ENCODE assay signal across 8 mouse cellular contexts in genomic region chr2:30773313-30774005, GRCm38 (mm10). TPM values are rescaled to one million over a fixed set of nuclear protein-coding genes. Genes with fewer than 3 reads are reported as not detected.
DNase-seq lines count a peak whose midpoint lies in the region; ATAC-seq and TF ChIP-seq lines count a peak whose summit lies in the region.

No protein-coding gene starts in this region.

- TF ChIP-seq EP300 in liver, postnatal 0 days (IDR thresholded peaks at IDR 0.05; ENCODE audit: low read depth) = no peak

- no peak for DNase-seq in intestine, embryonic 14.5 days (ENCODE audit: low spot score)
- no peak for DNase-seq in hindbrain, postnatal 0 days (ENCODE audit: low spot score)
- DNase-seq in liver, postnatal 0 days = no peak
- no peak for DNase-seq in natural killer cell, adult 2 months (ENCODE audit: low spot score in 2 of 2)
- no peak for DNase-seq in ovary, postnatal 36 days (ENCODE audit: low spot score)
- no peak for DNase-seq in cerebellum, adult 9-10 months

- no peaks in the 10 kb centered on the region for H3K27me3 ChIP-seq in intestine, embryonic 14.5 days (replicated peaks; ENCODE audit: control insufficient read depth, insufficient read depth, low read length)
- no peaks in the 10 kb centered on the region; the same call in 1 of the 2 replicates for H3K27me3 ChIP-seq in intestine, postnatal 0 days (replicated peaks; ENCODE audit: control insufficient read depth, insufficient read depth, low read length)
- H3K27me3 ChIP-seq in hindbrain, postnatal 0 days (ENCODE audit: insufficient read depth, low read length) = no peaks in the 10 kb centered on the region
- no peaks in the 10 kb centered on the region for H3K27me3 ChIP-seq in liver, postnatal 0 days (ENCODE audit: insufficient read depth, low read length)

- 0 out of 2 replicates have a peak overlapping the region, but pooled peaks have one; percentile 38 for H3K27ac ChIP-seq in intestine, embryonic 14.5 days (ENCODE audit: low read depth)
- no peak overlapping the region for H3K27ac ChIP-seq in intestine, postnatal 0 days (ENCODE audit: low read depth, low read length)
- peak overlapping the region; percentile 92 for H3K27ac ChIP-seq in brown adipose tissue, adult 24 weeks (replicated peaks; ENCODE audit: low read depth, low read length)
- peak overlapping the region; percentile 80; the same call in 1 of the 2 replicates for H3K27ac ChIP-seq in hindbrain, postnatal 0 days
- peak overlapping the region; percentile 88 for H3K27ac ChIP-seq in liver, postnatal 0 days (ENCODE audit: low read depth)

- 81% methylated on average over 8 of the region's 8 CpGs for WGBS in intestine, embryonic 14.5 days
- WGBS in intestine, postnatal 0 days = 77% methylated on average over 8 of the region's 8 CpGs
- 79% methylated on average over 8 of the region's 8 CpGs for WGBS in hindbrain, postnatal 0 days
- 64% methylated on average over 8 of the region's 8 CpGs for WGBS in liver, postnatal 0 days (ENCODE audit: insufficient replicate concordance)

- H3K4me3 ChIP-seq in intestine, embryonic 14.5 days (ENCODE audit: low read depth, low read length) = no peak overlapping the region
- H3K4me3 ChIP-seq in intestine, postnatal 0 days (ENCODE audit: low read depth, low read length) = no peak overlapping the region
- H3K4me3 ChIP-seq in brown adipose tissue, adult 24 weeks (ENCODE audit: insufficient read depth, low read depth, low read length) = no peak overlapping the region
- no peak overlapping the region for H3K4me3 ChIP-seq in hindbrain, postnatal 0 days (ENCODE audit: low read length)
- peak overlapping the region; percentile 54 for H3K4me3 ChIP-seq in liver, postnatal 0 days (ENCODE audit: low read depth, low read length)

- ATAC-seq in intestine, embryonic 14.5 days (replicated peaks; ENCODE audit: low FRiP score, low TSS enrichment, low read depth) = no peak
- ATAC-seq in intestine, postnatal 0 days = no peak
- ATAC-seq in hindbrain, postnatal 0 days = no peak
- ATAC-seq in liver, postnatal 0 days = peak; percentile 2; the same call in 1 of the 2 replicates

- TF ChIP-seq CTCF in intestine, postnatal 0 days (IDR thresholded peaks at IDR 0.05; ENCODE audit: low read depth) = no peak
- TF ChIP-seq CTCF in hindbrain, postnatal 0 days (IDR thresholded peaks at IDR 0.05; ENCODE audit: low read depth) = no peak
- no peak for TF ChIP-seq CTCF in liver, postnatal 0 days (IDR thresholded peaks at IDR 0.05; ENCODE audit: low read depth)

- peaks cover 9% of the 10 kb centered on the region; the same call in 1 of the 2 replicates for H3K4me1 ChIP-seq in intestine, embryonic 14.5 days (replicated peaks; ENCODE audit: control insufficient read depth, insufficient read depth, low read length)
- H3K4me1 ChIP-seq in intestine, postnatal 0 days (replicated peaks; ENCODE audit: control insufficient read depth, insufficient read depth, low read length) = peaks cover 5% of the 10 kb centered on the region; the same call in 1 of the 2 replicates
- H3K4me1 ChIP-seq in brown adipose tissue, adult 24 weeks (ENCODE audit: control insufficient read depth, insufficient read depth, insufficient read length, low read length) = peaks cover 14% of the 10 kb centered on the region
- H3K4me1 ChIP-seq in hindbrain, postnatal 0 days (ENCODE audit: insufficient read depth, low read length) = peaks cover 17% of the 10 kb centered on the region
- peaks cover 36% of the 10 kb centered on the region for H3K4me1 ChIP-seq in liver, postnatal 0 days (ENCODE audit: insufficient read depth)

- H3K9ac ChIP-seq in intestine, embryonic 14.5 days (ENCODE audit: low read length) = no peak overlapping the region
- no peak overlapping the region for H3K9ac ChIP-seq in intestine, postnatal 0 days (ENCODE audit: low read depth, low read length)
- H3K9ac ChIP-seq in hindbrain, postnatal 0 days (replicated peaks; ENCODE audit: low read length) = no peak overlapping the region
- peak overlapping the region; percentile 67 for H3K9ac ChIP-seq in liver, postnatal 0 days (replicated peaks)

- no peaks in the 10 kb centered on the region for H3K36me3 ChIP-seq in intestine, embryonic 14.5 days (ENCODE audit: control insufficient read depth, insufficient read depth, low read length)
- H3K36me3 ChIP-seq in intestine, postnatal 0 days (ENCODE audit: control insufficient read depth, insufficient read depth) = no peaks in the 10 kb centered on the region
- no peaks in the 10 kb centered on the region for H3K36me3 ChIP-seq in hindbrain, postnatal 0 days (ENCODE audit: insufficient read depth, low read length)
- H3K36me3 ChIP-seq in liver, postnatal 0 days (replicated peaks; ENCODE audit: insufficient read depth, low read length) = no peaks in the 10 kb centered on the region

- no peak overlapping the region for H3K4me2 ChIP-seq in intestine, embryonic 14.5 days (ENCODE audit: low read length)
- no peak overlapping the region for H3K4me2 ChIP-seq in intestine, postnatal 0 days (replicated peaks; ENCODE audit: low read depth)
- H3K4me2 ChIP-seq in hindbrain, postnatal 0 days (ENCODE audit: low read depth, low read length) = no peak overlapping the region
- peak overlapping the region; percentile 90 for H3K4me2 ChIP-seq in liver, postnatal 0 days (ENCODE audit: low read depth, low read length)

- H3K9me3 ChIP-seq in intestine, embryonic 14.5 days (ENCODE audit: control insufficient read depth, low read length) = no peaks in the 10 kb centered on the region
- H3K9me3 ChIP-seq in intestine, postnatal 0 days (ENCODE audit: control insufficient read depth) = no peaks in the 10 kb centered on the region
- no peaks in the 10 kb centered on the region for H3K9me3 ChIP-seq in hindbrain, postnatal 0 days (ENCODE audit: low read length)
- H3K9me3 ChIP-seq in liver, postnatal 0 days (ENCODE audit: low read length) = no peaks in the 10 kb centered on the region

RNA-seq across cellular contexts. Expression of gene 1700001O22Rik, which starts 30.0 kb away (rescaled TPM):
- polyA plus RNA-seq in intestine, embryonic 14.5 days (2014; fragmentation: Nextera tagmentation; extraction: Ambion mirVana) = 2.1 and 2.2 TPM in 2 replicates
- 0.58 and 0.60 TPM in 2 replicates for polyA plus RNA-seq in intestine, postnatal 0 days (2015; fragmentation: Nextera tagmentation; extraction: Ambion mirVana)
- polyA plus RNA-seq in brown adipose tissue, adult 24 weeks (2012; ENCODE audit: insufficient read depth, insufficient read length, missing spikeins) = not detected in 2 replicates
- total RNA-seq in hindbrain, postnatal 0 days (2014; rRNA removed) = 0.75 and 2.4 TPM in 2 replicates
- 1.8 and 2.6 TPM in 2 replicates for polyA plus RNA-seq in hindbrain, postnatal 0 days (2015; fragmentation: Nextera tagmentation; extraction: Ambion mirVana)
- not detected in 2 replicates for polyA plus RNA-seq in liver, postnatal 0 days (2015; fragmentation: Nextera tagmentation; extraction: Ambion mirVana)

RNA-seq across cellular contexts. Expression of gene Ntmt1, which starts 34.2 kb away (rescaled TPM):
- polyA plus RNA-seq in intestine, embryonic 14.5 days (2014; fragmentation: Nextera tagmentation; extraction: Ambion mirVana) = 105 and 110 TPM in 2 replicates
- polyA plus RNA-seq in intestine, postnatal 0 days (2015; fragmentation: Nextera tagmentation; extraction: Ambion mirVana) = 45.3 and 50.5 TPM in 2 replicates
- polyA plus RNA-seq in brown adipose tissue, adult 24 weeks (2012; ENCODE audit: insufficient read depth, insufficient read length, missing spikeins) = 14.6 and 22.2 TPM in 2 replicates
- total RNA-seq in hindbrain, postnatal 0 days (2014; rRNA removed) = 79.5 and 96.3 TPM in 2 replicates
- polyA plus RNA-seq in hindbrain, postnatal 0 days (2015; fragmentation: Nextera tagmentation; extraction: Ambion mirVana) = 95.9 and 99.6 TPM in 2 replicates
- polyA plus RNA-seq in liver, postnatal 0 days (2015; fragmentation: Nextera tagmentation; extraction: Ambion mirVana) = 27.8 and 30.2 TPM in 2 replicates

RNA-seq across cellular contexts. Expression of gene Asb6, which starts 56.7 kb away (rescaled TPM):
- 25.9 and 31.2 TPM in 2 replicates for polyA plus RNA-seq in intestine, embryonic 14.5 days (2014; fragmentation: Nextera tagmentation; extraction: Ambion mirVana)
- 12.9 and 13.0 TPM in 2 replicates for polyA plus RNA-seq in intestine, postnatal 0 days (2015; fragmentation: Nextera tagmentation; extraction: Ambion mirVana)
- polyA plus RNA-seq in brown adipose tissue, adult 24 weeks (2012; ENCODE audit: insufficient read depth, insufficient read length, missing spikeins) = 4.3 and 5.6 TPM in 2 replicates
- total RNA-seq in hindbrain, postnatal 0 days (2014; rRNA removed) = 49.1 and 53.5 TPM in 2 replicates
- polyA plus RNA-seq in hindbrain, postnatal 0 days (2015; fragmentation: Nextera tagmentation; extraction: Ambion mirVana) = 36.6 and 37.4 TPM in 2 replicates
- 16.7 and 16.9 TPM in 2 replicates for polyA plus RNA-seq in liver, postnatal 0 days (2015; fragmentation: Nextera tagmentation; extraction: Ambion mirVana)
